Mouse (Mus musculus): Measurements from ENCODE around the gene Col7a1. TPM values are rescaled to one million over a fixed set of nuclear protein-coding genes. Genes with fewer than 3 reads are reported as not detected.
A peak's percentile ranks its signal among the peaks of the same experiment; 100 is the strongest.

The Col7a1 gene
- polyA plus RNA-seq, 1 experiment from 2014 or later = 1.1 TPM

DNA sequence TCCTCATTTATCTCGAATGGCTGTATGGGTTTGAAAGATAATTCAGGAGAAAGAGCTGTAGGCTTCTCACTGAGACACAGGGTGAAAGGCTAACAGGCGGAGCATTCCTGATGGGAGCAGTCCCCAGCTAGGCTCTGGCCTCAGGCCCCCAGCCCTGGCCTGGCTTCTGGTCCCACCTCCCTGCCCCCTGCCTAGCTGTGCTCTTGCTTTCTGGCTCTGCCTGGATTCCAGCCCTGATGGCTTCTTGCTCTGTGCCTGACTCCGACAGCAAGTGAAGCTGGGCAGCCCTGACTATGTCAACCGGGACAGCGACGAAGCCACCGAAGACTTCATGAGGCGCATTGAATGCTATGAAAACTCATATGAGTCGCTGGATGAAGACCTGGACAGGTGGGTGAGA lies 54.7 kb downstream of the Col7a1 start:
- peaks cover 22% of the 10 kb centered on the region for H3K36me3 ChIP-seq (ENCODE audit: control insufficient read depth, insufficient read depth, low read length)
- H3K9me3 ChIP-seq (replicated peaks; ENCODE audit: control insufficient read depth, low read length, poor library complexity, severe bottlenecking) = no peaks in the 10 kb centered on the region
- WGBS = 82% methylated on average over 9 of the region's 9 CpGs
- H3K4me3 ChIP-seq (ENCODE audit: low read depth, low read length) = no peak overlapping the region
- no peak overlapping the region for H3K27ac ChIP-seq (ENCODE audit: low read length)
- ATAC-seq = no peak
- H3K27me3 ChIP-seq (ENCODE audit: control insufficient read depth, insufficient read depth, low read depth, low read length) = no peaks in the 10 kb centered on the region
- no peaks in the 10 kb centered on the region for H3K4me1 ChIP-seq (ENCODE audit: control insufficient read depth, insufficient read depth, low read length)
- H3K9ac ChIP-seq (ENCODE audit: low read depth, low read length) = no peak overlapping the region
- H3K4me2 ChIP-seq (ENCODE audit: low read length) = no peak overlapping the region

DNA sequence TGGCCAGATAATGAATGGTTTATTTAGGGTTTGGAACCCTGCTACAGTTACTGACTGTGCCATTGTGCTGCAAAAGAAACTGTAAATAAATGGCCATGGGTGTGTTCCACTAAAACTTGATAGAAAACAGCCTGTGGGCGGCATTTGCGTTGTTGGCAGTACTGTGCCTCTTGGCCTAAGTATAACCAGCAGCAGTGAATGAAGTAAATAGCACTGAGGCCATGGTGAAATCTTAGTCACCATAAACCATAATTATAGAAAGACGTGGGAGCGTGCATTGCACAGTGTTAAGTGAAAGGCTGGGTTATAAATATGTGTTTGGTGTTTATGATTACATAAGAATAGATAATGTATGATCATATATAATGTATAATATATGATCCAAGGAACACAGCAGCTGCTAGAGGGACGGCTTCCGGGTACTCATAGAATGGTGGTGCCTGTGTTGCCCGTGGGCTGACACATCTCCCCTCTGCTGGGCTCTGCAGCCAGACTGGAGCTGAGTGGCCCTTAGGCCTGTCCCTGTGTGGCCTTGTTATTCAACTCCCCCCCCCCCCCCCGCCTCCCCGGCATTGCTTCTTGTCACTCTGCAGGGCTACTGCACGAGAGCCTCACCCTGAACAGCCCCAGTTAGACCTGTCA lies 55.7 kb downstream of the Col7a1 start:
- peaks cover 25% of the 10 kb centered on the region for H3K36me3 ChIP-seq (ENCODE audit: control insufficient read depth, insufficient read depth, low read length)
- WGBS = 73% methylated on average over 10 of the region's 10 CpGs

GRCm38 (mm10) chr9:109009636-109010315 lies 56.4 kb downstream of the Col7a1 start:
- Histone ChIP-seq H3K4me3 (ENCODE audit: low read depth, low read length) (no peak overlapping the region), H3K9me3 (replicated peaks; ENCODE audit: control insufficient read depth, low read length, poor library complexity, severe bottlenecking) (no peaks in the 10 kb centered on the region), H3K36me3 (ENCODE audit: control insufficient read depth, insufficient read depth, low read length) (peaks cover 25% of the 10 kb centered on the region), H3K27ac (ENCODE audit: low read length) (no peak overlapping the region), H3K4me2 (ENCODE audit: low read length) (no peak overlapping the region), H3K4me1 (ENCODE audit: control insufficient read depth, insufficient read depth, low read length) (no peaks in the 10 kb centered on the region), H3K27me3 (ENCODE audit: control insufficient read depth, insufficient read depth, low read depth, low read length) (no peaks in the 10 kb centered on the region), H3K9ac (ENCODE audit: low read depth, low read length) (no peak overlapping the region)
- WGBS = 66% methylated on average over 17 of the region's 17 CpGs
- ATAC-seq = no peak

More for the DNA sequence above, 55.7 kb downstream of the Col7a1 start:
- Histone ChIP-seq H3K4me2 (ENCODE audit: low read length) (no peak overlapping the region), H3K4me1 (ENCODE audit: control insufficient read depth, insufficient read depth, low read length) (no peaks in the 10 kb centered on the region), H3K27me3 (ENCODE audit: control insufficient read depth, insufficient read depth, low read depth, low read length) (no peaks in the 10 kb centered on the region), H3K27ac (ENCODE audit: low read length) (no peak overlapping the region), H3K9ac (ENCODE audit: low read depth, low read length) (peak overlapping the region; percentile 10; the same call in 1 of the 2 replicates), H3K9me3 (replicated peaks; ENCODE audit: control insufficient read depth, low read length, poor library complexity, severe bottlenecking) (no peaks in the 10 kb centered on the region), H3K4me3 (ENCODE audit: low read depth, low read length) (no peak overlapping the region)
- ATAC-seq = no peak

- H3K9ac ChIP-seq (ENCODE audit: low read depth, low read length) = no peak overlapping the region
- H3K4me3 ChIP-seq (ENCODE audit: low read depth, low read length) = no peak overlapping the region
- H3K4me1 ChIP-seq (ENCODE audit: control insufficient read depth, insufficient read depth, low read length) = no peaks in the 10 kb centered on the region
- H3K36me3 ChIP-seq (ENCODE audit: control insufficient read depth, insufficient read depth, low read length) = peaks cover 25% of the 10 kb centered on the region
- WGBS = 91% methylated on average over 14 of the region's 14 CpGs
- no peak overlapping the region for H3K27ac ChIP-seq (ENCODE audit: low read length)
- H3K27me3 ChIP-seq (ENCODE audit: control insufficient read depth, insufficient read depth, low read depth, low read length) = no peaks in the 10 kb centered on the region
- no peak for ATAC-seq
- no peaks in the 10 kb centered on the region for H3K9me3 ChIP-seq (replicated peaks; ENCODE audit: control insufficient read depth, low read length, poor library complexity, severe bottlenecking)
- no peak overlapping the region for H3K4me2 ChIP-seq (ENCODE audit: low read length)
These were observed 56.9 kb downstream of the Col7a1 start for GRCm38 (mm10) chr9:109010316-109010690.

DNA sequence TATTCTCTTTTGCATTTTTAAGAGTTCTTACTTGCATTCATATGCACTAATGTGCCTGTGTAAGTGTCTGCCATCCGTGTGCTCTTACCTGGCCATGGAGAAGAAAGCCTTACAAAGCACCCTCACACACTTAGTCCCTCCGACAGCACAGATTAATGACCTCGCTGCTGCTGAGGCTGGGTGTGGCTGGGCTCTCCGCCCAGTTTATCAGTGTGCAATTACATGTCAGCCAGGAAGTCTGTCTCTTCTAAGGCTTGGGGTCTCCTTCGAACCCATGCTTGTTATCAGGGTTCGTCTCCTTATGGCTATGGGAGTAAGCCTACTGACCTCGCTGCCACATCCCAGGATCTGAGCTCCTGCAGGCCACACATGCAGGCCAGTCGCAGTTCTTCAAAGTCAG lies 62.0 kb downstream of the Col7a1 start:
- no peak for ATAC-seq
- Histone ChIP-seq H3K4me2 (ENCODE audit: low read length) (no peak overlapping the region), H3K27ac (ENCODE audit: low read length) (no peak overlapping the region), H3K4me3 (ENCODE audit: low read depth, low read length) (no peak overlapping the region), H3K9ac (ENCODE audit: low read depth, low read length) (no peak overlapping the region), H3K27me3 (ENCODE audit: control insufficient read depth, insufficient read depth, low read depth, low read length) (no peaks in the 10 kb centered on the region), H3K36me3 (ENCODE audit: control insufficient read depth, insufficient read depth, low read length) (peaks cover 12% of the 10 kb centered on the region), H3K9me3 (replicated peaks; ENCODE audit: control insufficient read depth, low read length, poor library complexity, severe bottlenecking) (no peaks in the 10 kb centered on the region), H3K4me1 (ENCODE audit: control insufficient read depth, insufficient read depth, low read length) (no peaks in the 10 kb centered on the region)
- WGBS = 78% methylated on average over 8 of the region's 8 CpGs

- Histone ChIP-seq H3K9ac (ENCODE audit: low read depth, low read length) (no peak overlapping the region), H3K4me2 (ENCODE audit: low read length) (no peak overlapping the region)
These were observed 63.7 kb downstream of the Col7a1 start for GRCm38 (mm10) chr9:109016973-109017604.

GRCm38 (mm10) chr9:109021428-109021827 lies 68.0 kb downstream of the Col7a1 start:
- Histone ChIP-seq H3K27ac (ENCODE audit: low read length) (no peak overlapping the region), H3K27me3 (ENCODE audit: control insufficient read depth, insufficient read depth, low read depth, low read length) (no peaks in the 10 kb centered on the region), H3K9me3 (replicated peaks; ENCODE audit: control insufficient read depth, low read length, poor library complexity, severe bottlenecking) (no peaks in the 10 kb centered on the region), H3K4me3 (ENCODE audit: low read depth, low read length) (no peak overlapping the region), H3K9ac (ENCODE audit: low read depth, low read length) (no peak overlapping the region), H3K4me1 (ENCODE audit: control insufficient read depth, insufficient read depth, low read length) (no peaks in the 10 kb centered on the region), H3K4me2 (ENCODE audit: low read length) (no peak overlapping the region), H3K36me3 (ENCODE audit: control insufficient read depth, insufficient read depth, low read length) (peaks cover 9% of the 10 kb centered on the region; the same call in 1 of the 2 replicates)
- 80% methylated on average over 4 of the region's 4 CpGs for WGBS
- ATAC-seq = no peak

More at GRCm38 (mm10) chr9:109016973-109017604, 63.7 kb downstream of the Col7a1 start:
- H3K9me3 ChIP-seq (replicated peaks; ENCODE audit: control insufficient read depth, low read length, poor library complexity, severe bottlenecking) = no peaks in the 10 kb centered on the region
- H3K27me3 ChIP-seq (ENCODE audit: control insufficient read depth, insufficient read depth, low read depth, low read length) = no peaks in the 10 kb centered on the region
- H3K4me3 ChIP-seq (ENCODE audit: low read depth, low read length) = no peak overlapping the region
- 74% methylated on average over 11 of the region's 11 CpGs for WGBS
- ATAC-seq = no peak
- no peaks in the 10 kb centered on the region for H3K4me1 ChIP-seq (ENCODE audit: control insufficient read depth, insufficient read depth, low read length)
- H3K36me3 ChIP-seq (ENCODE audit: control insufficient read depth, insufficient read depth, low read length) = peaks cover 7% of the 10 kb centered on the region
- no peak overlapping the region for H3K27ac ChIP-seq (ENCODE audit: low read length)

DNA sequence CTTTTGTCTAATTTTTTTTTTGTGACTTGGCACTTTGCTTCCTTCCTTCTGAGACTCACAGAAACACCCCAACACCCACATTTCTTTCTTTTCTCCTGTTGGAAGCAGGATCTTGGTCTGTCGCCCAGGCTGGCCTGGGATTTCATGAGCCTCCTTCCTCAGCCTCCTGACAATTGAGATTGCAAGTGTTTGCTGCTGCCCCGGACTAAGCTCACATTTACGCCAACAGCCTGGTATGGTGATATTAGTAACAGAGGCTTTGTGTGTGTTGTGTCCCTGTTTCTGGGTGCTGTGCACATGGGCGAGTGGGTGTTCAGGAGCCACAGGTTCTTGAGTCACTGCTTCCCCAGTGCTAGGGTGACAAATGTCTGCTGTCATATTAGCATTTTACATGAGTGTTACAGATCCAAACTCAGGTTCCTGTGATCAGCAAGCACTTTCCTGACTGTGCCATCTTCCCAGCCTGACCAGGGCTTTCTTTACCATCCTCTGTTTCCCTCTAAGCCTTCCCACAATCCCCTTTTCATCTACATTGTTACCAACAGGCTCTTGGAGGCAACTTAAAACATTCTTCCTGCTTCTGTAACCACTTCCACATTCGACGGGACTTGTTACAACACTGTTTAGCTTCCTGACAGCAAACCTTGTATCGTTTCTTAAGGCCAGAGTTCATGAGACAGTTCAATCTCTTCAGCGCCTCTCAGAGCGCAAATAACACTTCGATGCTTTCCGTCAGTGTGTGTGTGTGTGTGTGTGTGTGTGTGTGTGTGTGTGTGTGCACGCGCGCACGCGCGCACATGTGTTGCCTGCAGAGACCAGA lies 69.7 kb downstream of the Col7a1 start:
- H3K27me3 ChIP-seq (ENCODE audit: control insufficient read depth, insufficient read depth, low read depth, low read length) = no peaks in the 10 kb centered on the region

More for the DNA sequence above, 69.7 kb downstream of the Col7a1 start:
- Histone ChIP-seq H3K27ac (ENCODE audit: low read length) (no peak overlapping the region), H3K9me3 (replicated peaks; ENCODE audit: control insufficient read depth, low read length, poor library complexity, severe bottlenecking) (no peaks in the 10 kb centered on the region), H3K4me3 (ENCODE audit: low read depth, low read length) (no peak overlapping the region), H3K9ac (ENCODE audit: low read depth, low read length) (no peak overlapping the region), H3K36me3 (ENCODE audit: control insufficient read depth, insufficient read depth, low read length) (peaks cover 11% of the 10 kb centered on the region; the same call in 1 of the 2 replicates), H3K4me1 (ENCODE audit: control insufficient read depth, insufficient read depth, low read length) (no peaks in the 10 kb centered on the region), H3K4me2 (ENCODE audit: low read length) (no peak overlapping the region)
- WGBS = 92% methylated on average over 17 of the region's 17 CpGs
- no peak for ATAC-seq

All from midbrain, embryonic 16.5 days (tissue).